Mouse (Mus musculus) granulocyte monocyte progenitor cell, adult 5-6 weeks (primary cell): ENCODE measurements at regions not wholly inside any gene's neighbourhood (a gene's known extent, or its start where the extent isn't known, plus 50 kb on each side); places are given as distances from the start of the nearest gene placed in this dataset.
A peak's percentile ranks its signal among the peaks of the same experiment; 100 is the strongest.

Experiments
- ATAC-seq: replicated peaks from 2 replicates; pipeline ENCODE4 v1.8.0; 2016; ENCODE audit warnings: mild to moderate bottlenecking, moderate TSS enrichment, inconsistent platforms; ENCODE audit not compliant: poor library complexity, severe bottlenecking

GRCm38 (mm10) chr13:84061820-84062480 lies 160.1 kb upstream of the Tmem161b start:
- ATAC-seq = 0 out of 2 replicates have a peak, but pooled peaks have one; percentile 5

- no peak for ATAC-seq
Observed at GRCm38 (mm10) chr13:84062616-84063015, 159.5 kb upstream of the Tmem161b start.

GRCm38 (mm10) chr13:84063406-84063805 lies 158.7 kb upstream of the Tmem161b start:
- no peak for ATAC-seq

GRCm38 (mm10) chr13:84064291-84064940 lies 157.7 kb upstream of the Tmem161b start:
- no peak for ATAC-seq

- no peak for ATAC-seq
Observed at GRCm38 (mm10) chr13:84065256-84065898, 156.7 kb upstream of the Tmem161b start.

- ATAC-seq = no peak
Observed at GRCm38 (mm10) chr13:84066211-84066959, 155.7 kb upstream of the Tmem161b start.

- no peak for ATAC-seq
Observed at GRCm38 (mm10) chr13:84066960-84067665, 155.0 kb upstream of the Tmem161b start.

GRCm38 (mm10) chr13:84068365-84068764 lies 153.7 kb upstream of the Tmem161b start:
- ATAC-seq = no peak
